Mouse (Mus musculus) right cerebral cortex, adult 2 months (tissue): ENCODE measurements around the gene Wdr91.

ENCODE experiments used
- DNase-seq, 2 experiments: peaks; one replicate each; pipeline ENCODE4 v3.0.0; 2021 to 2022; ENCODE audit warnings: low spot score in 2 of 2

Wdr91 gene

DNA sequence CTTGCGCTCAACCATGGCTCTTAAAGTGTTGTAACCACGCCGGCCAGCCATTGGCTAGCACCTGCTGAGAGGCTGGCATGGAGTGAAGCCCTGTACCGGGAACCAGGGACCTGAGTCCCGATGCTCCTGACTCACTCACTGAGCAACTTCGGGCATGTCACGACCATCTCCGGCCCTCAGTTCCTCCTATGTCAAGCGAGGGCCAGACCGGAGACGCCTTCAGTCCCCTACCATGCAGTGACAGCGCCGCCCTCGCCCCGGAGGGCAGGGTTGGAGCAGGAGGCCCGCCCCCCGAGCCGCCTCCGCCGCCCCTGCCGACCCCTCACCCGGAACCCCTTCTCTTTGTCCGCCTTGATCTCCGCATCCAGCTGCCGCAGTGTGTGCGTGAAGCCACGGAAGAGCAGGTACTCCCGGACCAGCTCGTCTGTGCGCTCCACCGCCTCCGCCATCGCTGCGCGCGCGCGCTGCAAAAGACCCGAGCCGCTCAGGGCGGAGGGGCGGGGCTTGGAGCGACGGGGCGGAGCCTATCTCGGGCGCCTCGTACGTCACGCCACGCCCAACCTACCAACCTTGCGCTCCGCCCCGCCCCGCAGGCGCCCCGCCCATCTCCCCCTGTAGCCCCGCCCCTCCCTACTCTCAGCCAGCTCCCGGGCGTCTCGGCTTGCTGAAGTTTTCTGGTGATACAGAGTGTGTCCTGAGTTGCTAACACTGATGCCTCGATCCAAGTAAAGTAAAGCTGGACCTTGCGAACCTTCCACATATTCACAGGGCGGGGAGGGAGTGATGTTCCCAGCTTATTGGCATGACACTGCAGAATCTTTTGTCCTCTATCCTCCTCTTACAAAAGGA, at the start of gene Wdr91:
Wdr91 (minus strand) TSS at position 506 of the 849 bp plus-strand sequence.
- DNase-seq: peak; percentile 88 to 92

DNA sequence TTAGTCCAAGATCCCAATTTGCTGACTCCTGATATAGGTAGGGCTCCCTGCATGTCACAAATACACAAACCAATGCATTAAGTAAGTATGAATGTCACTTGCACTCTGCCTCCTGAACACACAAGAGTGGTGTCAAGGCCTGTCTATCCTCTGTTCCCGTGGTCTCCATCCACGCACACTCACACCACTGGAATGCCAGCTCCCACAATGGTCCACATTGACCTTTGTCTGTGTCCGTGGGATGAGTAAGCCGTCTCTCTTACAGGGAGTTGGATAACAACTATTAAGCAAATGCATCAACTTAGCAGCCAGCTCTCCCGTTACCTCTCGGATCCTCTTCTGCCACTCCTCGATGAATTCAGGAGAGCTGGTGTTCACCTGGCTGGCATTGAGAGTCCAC, 48.5 kb upstream of the Wdr91 start:
- DNase-seq: no peak

DNA sequence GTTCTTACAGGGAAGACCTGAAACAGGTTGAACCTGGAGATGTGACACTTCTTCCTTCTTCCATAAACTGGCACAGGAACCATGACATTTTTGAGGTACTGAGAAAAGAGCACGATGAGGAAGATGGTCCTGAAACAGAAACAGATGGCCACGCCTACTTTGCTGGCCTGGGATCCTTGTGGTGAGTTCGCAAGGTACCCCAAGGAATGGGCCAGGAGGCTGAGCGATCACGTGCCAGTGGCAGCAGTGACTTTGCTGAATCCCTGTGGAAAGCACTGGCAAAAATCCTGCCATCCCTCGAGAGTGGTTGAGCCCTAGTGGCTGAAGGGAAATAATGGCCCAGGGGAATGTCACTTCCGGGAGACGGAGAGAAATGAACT, 45.2 kb upstream of the Wdr91 start:
- no peak for DNase-seq

DNA sequence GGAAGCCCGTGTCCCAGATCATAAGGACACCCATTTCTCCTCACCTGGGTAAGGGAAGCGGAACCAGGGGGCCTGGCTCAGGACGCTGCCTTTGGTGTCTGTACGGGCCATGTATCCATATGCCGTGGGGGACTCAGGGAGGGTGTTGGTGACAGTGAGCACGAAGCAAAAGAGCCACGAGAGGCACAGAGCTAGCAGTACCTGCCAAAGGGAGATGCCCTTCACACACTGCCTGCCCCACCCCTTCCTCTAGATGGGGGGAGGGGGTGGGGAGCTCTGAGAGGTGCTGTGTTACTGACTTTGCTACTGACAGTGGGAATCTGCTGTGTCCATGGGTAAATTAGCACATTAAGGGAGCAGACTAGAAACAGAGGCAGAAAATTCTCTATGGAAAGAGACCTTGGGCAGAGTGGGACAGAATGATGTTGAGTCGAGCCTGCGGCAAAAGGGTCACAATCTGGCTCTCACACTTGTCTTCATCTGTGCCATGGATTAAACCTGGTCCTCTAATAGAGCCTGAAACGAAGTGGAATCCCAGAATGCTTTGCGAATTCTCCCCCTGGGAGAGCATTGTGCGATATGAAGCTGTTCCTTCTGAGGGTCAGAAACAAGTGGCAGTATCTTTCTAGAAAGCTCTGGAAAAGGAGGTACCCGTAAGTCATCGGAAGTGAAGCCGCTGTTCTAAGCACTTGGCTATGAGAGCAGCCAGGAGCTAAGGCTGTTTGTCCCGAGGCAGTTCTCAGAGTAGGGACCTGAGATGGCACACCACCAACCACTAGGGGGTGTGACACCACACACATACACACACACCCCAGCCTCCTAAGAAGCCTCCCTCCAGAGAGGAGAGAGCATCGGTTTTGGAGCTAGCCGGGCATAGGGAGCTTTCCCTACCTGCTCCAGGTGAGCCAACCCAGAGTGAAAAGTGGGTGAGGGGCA, 44.5 kb upstream of the Wdr91 start:
- DNase-seq: no peak

DNA sequence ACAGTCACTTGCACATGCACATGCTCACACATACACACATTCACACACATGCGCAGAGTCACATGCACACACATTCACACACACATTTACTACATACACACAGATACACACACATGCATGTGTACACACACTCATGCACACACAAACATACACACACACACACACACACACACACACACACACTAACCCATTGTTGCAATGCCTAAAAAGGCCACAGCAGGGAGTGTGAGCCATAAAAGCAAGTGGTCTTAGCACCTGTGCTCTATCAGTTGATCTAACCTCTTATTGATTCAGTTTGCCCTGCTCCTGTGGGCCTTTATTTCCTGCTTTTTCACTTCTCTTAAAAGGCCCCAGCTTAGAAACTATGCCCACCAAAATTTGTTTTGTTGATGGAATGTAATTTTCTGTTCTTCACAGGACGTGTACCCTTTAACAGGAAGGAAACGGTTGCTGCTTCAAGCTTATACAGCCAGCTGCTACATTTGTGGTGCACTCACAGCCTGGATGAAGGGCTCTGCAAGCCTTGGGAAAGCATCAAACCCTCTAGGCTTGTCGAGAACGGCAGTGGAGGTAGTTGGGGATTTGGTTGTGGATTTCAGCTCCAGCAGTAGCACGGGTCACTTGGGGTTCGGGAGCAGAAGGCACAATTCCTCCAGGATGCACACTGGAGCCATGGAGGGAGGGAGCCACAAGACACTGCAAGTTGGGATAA, 41.4 kb upstream of the Wdr91 start:
- DNase-seq: no peak

DNA sequence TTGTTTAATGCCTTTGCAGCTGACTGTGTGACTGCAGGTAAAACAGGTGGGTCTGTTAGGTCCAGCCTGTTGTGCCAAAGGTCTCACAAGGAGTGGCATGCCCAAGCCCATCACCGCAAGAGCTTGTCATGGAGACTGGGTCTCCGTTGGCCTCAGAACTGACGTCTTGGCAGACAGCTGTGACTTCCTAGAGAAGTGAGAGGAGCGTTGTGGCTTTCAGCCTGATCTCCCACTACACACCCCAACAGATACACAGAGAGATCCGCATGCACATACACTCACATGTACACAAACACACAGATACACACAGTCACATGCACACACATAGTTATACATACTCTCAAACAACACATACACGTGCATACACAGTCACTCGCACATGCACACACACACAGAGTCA, 40.8 kb upstream of the Wdr91 start:
- DNase-seq: no peak

DNA sequence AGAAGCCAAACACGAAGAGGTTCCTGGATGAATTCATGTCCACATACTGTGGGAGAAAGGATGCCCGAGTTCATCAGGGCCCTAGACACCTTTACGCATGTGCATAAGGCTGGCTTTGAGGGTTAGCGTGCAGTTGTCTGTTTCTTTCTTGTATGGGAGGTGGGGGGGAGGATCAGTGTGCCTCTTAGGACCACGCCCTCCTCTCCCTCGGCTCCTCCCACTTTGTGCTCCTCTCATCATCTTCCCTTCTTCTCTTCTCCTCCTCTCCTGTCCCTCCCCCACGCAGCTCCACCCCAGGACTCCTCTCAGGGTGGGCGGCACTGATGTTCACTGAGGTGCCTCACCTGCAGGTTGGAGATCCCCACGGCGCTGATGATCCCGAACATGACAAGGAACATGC, 37.8 kb upstream of the Wdr91 start:
- DNase-seq: peak; percentile 5 to 12

DNA sequence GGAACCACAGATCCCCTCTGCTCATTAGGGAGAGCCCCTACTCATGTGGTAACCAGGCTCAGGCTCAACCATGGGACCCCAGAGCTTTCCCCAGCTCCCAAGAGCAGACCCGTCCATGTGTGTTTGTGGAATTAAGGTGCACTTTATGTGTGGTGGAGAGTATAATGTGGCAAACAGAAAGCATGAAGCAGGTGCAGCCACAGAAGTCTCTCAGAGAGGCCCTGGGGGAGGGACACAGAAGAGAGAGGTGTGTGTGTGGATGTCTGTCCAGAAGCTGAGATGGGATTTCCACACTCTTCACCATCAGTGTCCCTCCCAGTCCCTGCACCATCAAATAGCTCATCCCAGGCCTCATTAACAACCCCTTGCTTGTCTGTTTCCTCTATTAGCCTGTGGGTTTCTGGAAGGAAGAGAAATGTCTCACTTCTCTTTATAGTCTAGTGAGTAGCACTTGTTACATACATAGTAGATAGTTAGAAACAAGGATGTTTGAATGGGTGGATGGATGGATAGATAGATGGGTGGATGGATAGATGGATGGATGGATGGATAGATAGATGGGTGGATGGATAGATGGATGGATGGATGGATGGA, 35.9 kb upstream of the Wdr91 start:
- no peak for DNase-seq

DNA sequence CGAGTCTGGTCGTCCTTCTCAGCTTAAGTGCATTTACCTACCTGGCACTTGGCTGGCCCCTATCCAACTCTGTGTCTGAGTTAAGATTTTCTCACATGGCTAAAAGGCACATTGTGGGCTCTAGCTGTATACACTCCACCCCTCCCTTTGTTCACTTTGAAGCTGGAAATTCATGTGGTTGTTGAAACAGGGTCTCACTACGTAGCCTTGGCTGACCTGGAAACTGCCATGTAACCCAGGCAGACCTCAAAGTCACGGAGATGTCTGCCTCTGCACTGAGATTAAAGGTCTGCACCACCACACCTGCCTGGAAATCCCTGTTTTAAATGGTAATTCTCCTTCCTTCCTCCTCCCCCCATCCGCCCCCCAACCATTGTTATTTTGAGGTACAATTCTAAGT, 32.8 kb upstream of the Wdr91 start:
- no peak for DNase-seq

DNA sequence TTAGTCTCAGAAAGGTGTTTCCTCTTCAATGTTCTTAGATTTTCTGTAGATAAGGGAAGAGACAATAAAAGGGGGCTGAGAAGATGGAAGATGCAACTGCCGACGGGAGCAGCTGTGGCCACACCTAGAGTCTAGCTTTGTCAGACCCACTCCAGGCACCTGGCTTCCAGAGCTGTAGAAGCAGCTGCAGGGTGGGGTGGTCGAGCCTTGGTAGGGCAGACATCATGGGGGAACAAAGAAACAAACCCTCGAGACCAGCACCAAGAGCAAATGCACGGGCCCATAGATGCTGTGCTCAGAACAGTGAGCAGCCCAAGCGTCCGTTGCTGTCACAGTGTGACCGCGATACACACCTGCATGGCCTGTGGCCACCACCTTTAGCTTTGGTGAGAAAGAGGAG, 31.8 kb upstream of the Wdr91 start:
- no peak for DNase-seq

DNA sequence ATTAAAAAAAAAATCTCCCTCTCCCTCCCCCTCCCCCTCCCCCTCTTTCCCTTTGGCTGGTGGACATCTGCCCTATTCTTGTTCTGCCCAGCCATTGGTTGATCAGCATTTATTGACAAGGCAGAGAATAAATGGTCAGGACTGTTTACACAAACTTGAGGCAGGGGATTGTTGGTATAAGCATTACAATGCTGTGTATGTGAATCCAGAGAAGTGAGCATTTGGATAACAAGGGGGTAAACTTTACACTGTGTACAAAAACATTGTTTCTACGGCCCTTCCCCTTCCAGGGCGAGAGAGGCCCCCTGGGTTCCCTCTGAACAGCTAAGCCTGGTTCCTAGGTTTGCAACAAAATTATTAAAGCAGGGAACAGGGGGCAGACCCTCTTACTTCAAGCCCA, 30.8 kb upstream of the Wdr91 start:
- no peak for DNase-seq

DNA sequence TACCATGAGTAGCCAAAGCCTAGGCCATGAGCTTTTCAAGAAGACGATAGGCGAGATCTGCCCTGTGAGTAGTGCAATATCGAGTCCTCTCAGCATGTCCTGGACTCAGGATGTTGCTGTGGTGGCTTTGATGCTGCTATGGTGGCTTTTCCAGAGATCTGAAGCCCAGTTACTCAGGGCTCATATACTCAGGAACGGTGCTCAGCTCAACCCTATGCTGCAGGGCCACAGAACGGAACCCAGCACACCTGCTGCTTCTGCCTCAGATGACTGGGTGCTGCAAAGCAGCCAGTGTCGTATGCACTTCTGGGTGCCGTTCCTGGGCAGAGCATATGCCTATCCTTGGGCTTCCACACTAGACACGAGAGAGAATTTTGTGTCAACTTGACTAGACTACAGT, 28.8 kb upstream of the Wdr91 start:
- no peak for DNase-seq

DNA sequence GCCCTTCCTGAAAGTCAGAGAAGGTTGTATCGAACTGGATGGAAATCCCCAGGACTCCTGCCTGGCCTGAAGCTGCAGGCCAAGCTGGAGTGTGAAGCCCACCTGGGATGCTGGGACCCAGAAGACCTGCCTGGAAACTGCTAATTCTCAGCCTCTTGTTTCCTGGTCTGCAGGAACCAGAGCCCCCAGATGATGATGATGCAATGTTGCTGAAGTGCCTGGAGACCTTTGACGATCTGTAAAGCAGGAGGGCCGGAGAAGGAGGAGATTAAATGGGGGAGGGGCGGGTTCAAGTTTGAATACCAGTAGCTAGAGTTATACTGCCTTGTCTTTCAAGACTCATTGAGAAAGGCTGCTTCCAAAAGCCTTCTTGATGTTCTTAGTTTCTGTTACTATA, 28.3 kb upstream of the Wdr91 start:
- DNase-seq: no peak

DNA sequence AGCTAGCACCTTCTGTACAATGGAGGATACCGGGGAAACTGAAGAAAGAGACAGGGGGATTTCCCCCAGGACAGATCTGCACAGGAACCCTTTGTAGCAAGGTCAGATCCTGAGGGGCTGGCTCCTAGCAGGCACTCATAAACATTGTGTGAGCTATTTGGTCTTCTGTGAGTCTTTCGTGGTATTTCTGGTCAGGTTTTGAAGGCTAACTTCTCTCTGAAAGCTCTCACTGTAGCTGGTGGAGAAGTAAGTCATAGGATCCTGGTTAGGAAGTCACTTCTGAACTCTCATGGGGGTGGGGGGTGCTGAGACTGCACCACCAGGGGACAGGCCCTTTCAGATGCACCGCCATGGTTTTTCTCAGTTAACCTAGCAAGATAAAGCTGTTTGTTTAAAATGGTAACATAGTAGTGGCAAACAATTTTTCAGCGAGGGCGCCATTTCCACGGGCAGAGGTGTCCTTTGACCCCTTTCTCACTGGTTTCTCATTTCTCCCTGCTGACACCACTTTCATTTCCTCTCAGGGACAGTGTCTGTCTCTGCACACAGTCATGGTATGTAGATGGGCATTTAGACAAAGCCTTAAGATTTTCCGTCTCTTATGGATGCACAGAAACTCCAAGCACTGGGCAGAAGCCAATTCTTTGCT, 27.7 kb upstream of the Wdr91 start:
- DNase-seq: no peak

DNA sequence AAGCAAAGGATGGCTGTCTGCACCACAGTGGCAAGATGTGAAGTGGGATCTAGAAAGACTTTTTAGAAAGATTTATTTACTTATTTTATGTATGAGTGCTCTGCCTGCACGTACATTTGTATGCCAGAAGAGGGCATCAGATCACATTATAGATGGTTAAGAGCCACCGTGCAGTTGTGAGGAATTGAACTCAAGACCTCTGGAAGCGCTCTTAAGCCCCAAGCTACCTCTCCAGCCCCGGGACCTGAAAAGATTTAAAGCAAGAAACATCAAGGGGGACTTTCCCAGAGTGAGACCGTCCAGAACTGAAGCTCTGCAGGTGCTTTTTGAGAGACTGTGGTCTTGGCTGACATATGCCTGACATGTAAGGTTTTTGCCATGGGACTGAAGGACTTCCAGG, 26.1 kb upstream of the Wdr91 start:
- no peak for DNase-seq

DNA sequence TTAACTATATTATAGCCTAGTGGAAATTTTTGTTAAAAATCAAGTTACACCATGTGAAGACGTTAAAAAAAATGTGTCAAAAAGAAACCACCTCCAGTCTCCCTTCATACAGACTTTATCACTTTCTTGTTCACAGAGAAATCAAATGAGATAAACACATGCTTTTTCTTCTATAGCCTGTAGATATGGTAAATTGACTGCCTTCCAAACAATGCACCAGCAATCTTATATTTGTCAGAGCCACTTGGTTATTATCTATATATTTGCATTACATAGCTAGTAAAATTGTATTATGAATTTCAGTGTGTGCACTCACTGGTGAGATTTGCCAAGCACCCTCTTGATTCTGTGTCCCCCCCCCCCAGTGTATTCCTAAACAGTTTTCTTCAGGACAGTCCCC, 22.0 kb upstream of the Wdr91 start:
- DNase-seq: no peak

DNA sequence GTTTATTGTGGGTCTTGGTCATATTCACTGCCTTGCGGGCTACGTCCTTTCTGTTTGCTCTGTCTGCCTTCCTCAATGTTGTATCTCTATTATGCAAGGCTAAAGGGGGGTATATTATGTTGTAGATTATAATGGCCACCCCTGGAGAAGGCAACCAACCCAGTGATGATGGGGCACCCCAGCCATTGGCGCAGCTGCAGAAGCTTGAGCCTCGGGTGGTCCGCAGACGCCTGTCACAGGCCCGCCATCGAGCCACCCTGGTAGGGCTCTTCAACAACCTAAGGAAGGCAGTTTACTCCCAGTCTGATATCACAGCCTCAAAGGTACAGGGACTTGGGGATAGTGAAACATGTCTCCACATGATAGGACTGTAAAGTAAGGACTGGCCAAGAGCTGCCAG, 16.9 kb upstream of the Wdr91 start:
- DNase-seq: no peak

DNA sequence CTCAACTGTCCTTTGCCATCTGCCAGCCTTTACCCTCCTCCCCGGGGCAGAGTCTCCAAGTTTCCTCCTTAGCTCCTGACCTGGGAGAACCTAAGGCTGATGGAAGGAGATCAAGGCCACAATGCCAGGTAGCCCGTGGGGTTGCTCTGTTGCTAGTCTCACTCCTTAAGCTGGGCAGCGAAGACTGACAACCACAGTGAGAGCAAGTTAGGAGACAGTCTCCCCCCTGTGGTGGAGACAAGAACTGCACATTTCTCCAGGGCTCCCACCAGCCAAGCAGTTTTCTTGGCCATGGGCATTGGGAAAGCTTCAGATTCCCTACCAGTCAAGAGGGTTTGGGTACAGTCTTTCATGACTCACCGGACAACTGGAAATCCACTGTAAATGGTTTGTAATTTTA, 16.5 kb upstream of the Wdr91 start:
- DNase-seq: peak; percentile 79 to 80

DNA sequence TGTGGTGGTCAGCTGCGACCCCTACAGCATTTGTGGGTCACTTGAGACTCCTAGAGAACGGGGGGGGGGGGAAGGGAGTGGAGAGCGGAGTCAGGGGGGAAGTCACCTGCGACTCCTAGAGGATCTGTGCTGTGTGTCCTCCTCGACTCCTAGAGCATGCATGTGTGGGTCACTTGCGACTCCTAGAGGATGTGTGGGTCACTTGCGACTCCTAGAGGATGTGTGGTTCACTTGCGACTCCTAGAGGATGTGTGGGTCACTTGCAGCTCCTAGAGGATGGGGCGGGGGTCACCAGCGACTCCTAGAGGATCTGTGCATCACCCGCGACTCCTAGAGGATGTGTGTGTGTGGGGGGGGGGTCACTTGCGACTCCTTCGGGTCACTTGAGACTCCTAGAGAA, 11.3 kb upstream of the Wdr91 start:
- DNase-seq: no peak

DNA sequence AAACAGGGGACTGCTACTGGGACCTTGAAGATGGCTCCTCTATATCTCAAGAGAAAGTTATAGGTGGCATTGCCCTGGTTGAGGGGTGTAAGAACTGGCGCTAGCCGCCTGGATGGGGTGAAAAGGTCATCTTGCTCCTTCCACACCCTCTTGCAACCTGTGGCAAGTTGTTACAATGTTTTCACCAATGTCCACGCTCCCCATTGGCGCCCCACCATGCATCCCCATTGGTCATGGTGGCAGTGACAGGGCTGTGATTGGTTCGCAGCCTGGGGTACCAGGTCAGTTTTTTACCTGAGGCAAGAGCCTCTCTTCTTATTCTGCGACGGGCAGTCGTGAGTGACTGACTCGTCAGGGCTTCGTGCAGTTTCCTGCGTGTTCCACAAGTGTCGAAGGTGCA, 10.0 kb upstream of the Wdr91 start:
- DNase-seq: no peak

DNA sequence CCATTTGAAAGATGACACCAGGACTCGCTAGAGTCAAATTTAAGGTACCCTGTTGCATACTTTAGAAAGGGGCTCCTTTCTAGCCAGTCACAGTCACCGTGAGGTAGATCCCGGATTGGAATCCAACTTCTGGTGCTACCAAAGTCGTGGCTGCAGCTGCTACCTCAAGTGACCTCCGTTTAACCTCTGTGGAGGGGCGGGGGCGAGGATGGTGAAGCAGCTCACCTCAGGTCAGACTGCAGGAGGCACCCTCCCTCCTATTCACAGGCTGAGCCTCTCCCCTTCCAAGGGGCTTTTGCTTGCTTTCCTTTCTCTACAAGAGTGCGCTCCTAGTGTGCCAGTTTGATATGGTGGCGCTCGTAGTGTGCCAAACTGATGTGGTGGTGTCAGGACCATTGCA, 9.3 kb upstream of the Wdr91 start, which contains the start of gene Stra8:
Stra8 (plus strand) TSS at position 208 of the 400 bp plus-strand sequence.
- DNase-seq: no peak
